Comparison of ENCODE assay signal across 1 mouse cellular context in genomic region chr9:21249629-21250508, GRCm38 (mm10).
TF ChIP-seq lines count a peak whose summit lies in the region.

No protein-coding gene starts in this region.

TF ChIP-seq in myocyte, 11 proteins besides CTCF, POLR2A, EP300 and RAD21 (continued from another document):
- peak in 1 of 3 experiments; percentile 24 for TF ChIP-seq MYOG (IDR thresholded peaks at IDR 0.05; ENCODE audit: control insufficient read depth in 1 of 3, insufficient read depth in 1 of 3, insufficient read length in 2 of 3, low read depth in 2 of 3)
- TF ChIP-seq TCF12 (IDR thresholded peaks at IDR 0.05; ENCODE audit: insufficient read depth, poor library complexity, severe bottlenecking) = no peak
